13 mouse cellular contexts compared by ENCODE assay signal in genomic region chr10:54532581-54532980, GRCm38 (mm10).
"Had no signal": no experiment of that assay in that cellular context is flagged by ENCODE, and none has a peak within 500 bp of the region (broad histone marks: within the 10 kb centered on the region; RNA-seq: fewer than 3 reads in every experiment).

No protein-coding gene starts in this region.

- DNase-seq: lung, adult 18-20 months; lung, embryonic 14.5 days; lung, postnatal 10 days; lung, postnatal 4 days; midbrain, embryonic 14.5 days; retina, postnatal 1 day; right cerebral cortex, adult 18-20 months; right cerebral cortex, postnatal 25 days; right cerebral cortex, postnatal 4 days; spleen, adult 18-20 months; thymus, adult 18-20 months; thymus, postnatal 14 days; thymus, postnatal 36 days had no signal
